Mouse (Mus musculus) gastrocnemius, adult 18-20 months (tissue): ENCODE results near the gene Slc15a3. TPM values are rescaled to one million over a fixed set of nuclear protein-coding genes. Genes with fewer than 3 reads are reported as not detected.
A peak's percentile ranks its signal among the peaks of the same experiment; 100 is the strongest.

Source experiments
- DNase-seq: peaks from one replicate; pipeline ENCODE4 v3.0.0; 2021; ENCODE audit warnings: low spot score
- total RNA-seq, 2 experiments: library from RNA; stranded (reverse); gene quantifications; 2 replicates each; pipeline ENCODE4 v1.2.3; 2021

The Slc15a3 gene
- total RNA-seq, 2 experiments from 2014 or later, result 0.23 to 0.55 TPM

DNA sequence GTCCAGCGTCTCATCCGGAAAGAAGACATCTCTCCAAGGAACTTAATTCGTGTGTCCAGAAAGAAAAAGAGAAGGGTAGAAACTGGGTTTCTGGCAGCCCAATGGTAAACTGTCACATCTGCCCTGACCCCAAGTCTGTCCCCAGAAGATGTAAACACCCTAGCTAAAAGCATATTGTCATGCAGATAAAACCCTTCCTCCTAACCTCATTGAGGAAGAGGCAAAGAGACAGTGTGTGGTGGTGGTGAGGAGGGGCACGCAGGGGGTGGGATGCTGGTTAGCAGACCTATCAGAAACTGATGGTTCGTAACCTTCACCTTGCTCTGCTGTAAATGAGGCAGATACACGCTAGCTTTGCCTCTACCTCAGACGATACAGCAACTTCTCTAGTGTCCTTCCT lies 18.2 kb upstream of the Slc15a3 start:
- no peak for DNase-seq

DNA sequence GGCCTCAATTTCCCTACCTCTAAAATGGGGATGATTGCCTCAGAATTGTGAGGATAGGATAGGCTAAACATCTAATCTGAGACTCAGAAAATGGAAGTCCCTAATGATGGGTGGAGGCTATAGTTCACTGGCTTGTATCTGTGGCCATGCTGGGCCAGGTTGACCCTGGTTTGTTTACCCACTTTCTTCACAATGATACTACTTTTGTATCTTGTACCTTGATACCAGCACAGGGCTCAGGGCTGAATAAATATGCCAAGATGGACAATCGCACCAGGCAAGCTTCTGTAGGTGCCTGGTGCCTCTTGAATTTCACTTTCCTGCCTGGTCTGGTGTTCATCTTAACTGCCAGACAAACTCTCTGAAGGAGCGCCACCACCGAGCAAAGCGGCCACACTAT lies 17.0 kb upstream of the Slc15a3 start:
- no peak for DNase-seq

DNA sequence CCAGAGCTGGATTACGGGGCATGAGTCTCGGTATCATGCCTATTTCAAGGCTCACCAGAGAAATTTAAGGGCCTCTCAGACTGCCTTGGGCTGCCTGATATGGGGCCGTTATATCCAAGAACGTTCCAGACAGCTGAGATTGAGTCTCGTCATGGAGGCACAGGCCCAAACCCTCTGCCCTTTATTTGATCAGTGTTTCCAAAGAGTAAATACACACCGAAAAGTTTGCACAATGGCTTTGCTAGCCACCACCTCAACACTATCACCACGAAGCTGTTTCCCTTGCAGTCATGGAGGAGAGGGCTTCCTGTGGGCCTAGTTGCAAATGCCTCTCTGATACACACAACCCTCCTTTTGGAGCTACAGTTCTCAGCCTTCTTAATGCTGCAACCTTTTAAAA lies 15.5 kb upstream of the Slc15a3 start:
- DNase-seq, result no peak

DNA sequence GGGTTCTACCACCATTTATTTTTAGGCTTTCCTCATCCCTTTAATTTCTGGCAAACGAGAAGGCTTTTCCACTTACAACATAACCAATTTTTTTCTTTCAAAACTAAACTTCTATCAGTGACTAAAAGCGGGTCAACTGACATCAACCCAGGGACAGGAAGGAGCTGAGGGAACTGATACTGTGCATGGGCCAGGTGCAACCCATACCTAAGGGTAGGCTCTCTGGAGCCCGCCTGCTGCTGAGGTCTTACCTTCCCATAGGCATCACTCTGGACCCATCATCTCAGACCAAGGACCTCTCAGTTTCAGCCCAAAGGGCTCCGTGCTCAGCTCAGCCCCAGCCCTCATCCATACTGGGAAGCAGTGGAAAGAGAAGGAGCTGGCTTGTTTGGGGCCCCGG lies 11.2 kb upstream of the Slc15a3 start:
- DNase-seq, result no peak

DNA sequence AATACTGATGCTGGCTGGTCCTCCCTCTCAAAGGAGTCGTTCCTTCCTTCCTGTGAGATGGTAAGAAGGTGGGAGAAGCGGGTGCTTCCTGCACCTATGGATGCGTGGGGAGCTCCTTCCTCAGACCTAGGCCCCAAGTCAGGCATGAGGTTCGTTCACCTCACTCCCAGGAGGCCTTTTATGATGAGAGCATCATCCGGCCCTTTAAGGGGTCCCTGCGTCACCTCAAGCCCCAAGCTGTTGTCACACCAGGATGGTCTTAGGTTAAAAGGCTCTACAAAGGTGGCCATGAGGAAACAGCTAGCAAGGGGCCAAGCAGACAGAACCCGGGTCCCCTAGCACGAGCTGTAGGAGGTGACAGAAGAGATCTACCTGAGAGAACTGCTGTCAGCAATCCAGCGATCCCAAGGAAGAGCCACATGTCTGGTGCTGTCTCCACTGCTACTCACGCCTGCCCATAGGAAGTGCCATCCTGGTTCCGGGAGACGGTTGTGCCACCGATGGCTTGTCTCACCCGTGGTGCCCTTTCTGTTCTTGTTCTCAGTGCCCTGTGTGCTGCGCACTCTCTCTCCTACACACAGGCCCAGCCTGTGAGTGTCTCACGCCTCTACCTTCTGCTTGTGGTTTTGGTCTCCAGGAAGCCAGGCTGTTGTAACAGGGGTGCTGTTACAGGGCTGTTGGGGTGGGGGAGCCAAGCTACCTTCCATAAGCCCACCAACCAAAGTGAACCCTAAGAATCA lies 9.9 kb upstream of the Slc15a3 start, which contains the start of gene Cd6:
Gene Cd6 (minus strand): TSS at position 623 of the 740 bp plus-strand sequence.
- no peak for DNase-seq

DNA sequence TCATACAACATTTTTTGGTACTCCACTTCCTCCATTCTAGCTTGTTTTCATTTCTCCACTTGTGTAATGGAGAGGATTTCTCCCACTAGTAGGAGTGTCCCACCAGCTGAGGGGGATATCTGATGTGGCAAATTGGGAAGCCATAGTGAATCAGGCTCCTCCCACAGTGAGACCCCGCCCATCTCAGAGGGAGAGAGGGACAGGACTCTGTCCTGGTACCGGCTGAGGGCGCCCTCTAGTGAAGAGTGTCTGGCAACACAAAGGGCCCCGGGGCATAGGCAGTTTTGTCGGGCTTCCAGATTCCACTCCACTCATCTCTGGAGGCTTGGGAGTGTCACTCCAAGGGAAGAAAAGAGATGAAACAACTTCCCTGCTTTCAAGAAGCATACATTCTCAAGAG lies 8.1 kb upstream of the Slc15a3 start:
- DNase-seq, result peak; percentile 73

DNA sequence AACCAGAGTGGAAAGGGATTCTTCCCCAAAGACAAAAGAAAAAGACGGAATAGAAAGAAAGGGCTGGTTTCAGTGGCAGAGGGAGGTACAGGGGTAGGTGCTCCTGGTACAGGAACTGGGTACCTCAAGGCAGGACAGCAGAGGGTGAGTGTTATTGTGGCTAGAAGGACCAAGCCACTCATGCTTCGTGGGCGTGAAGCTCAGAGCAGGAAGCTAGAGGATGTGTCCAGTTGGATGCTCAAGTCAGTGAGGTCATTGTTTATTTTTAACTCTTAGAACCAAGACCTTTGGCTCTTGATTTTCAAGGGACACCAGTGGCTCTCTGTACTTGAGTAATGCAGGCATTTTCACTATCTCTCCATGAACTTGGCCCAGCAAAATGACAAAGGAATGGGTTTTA lies 7.5 kb upstream of the Slc15a3 start:
- no peak for DNase-seq

DNA sequence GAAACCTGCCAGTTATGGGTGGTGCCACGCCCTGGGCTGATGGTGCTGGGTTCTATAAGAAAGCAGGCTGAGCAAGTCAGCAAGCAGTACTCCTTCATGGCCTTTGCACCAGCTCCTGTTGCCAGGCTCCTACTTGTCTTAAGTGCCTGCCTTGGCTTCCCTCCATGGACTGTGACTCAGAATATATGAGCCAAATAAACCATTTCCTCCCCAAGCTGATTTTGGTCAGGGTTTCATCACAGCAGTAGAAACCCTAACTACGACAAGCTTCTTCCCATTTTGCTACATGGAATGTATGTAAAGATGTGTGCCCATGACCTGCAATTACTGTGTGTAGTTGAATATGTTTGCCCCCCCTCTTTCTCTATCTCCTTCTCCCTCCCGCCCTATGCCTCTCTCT lies 5.9 kb upstream of the Slc15a3 start:
- DNase-seq, result no peak

DNA sequence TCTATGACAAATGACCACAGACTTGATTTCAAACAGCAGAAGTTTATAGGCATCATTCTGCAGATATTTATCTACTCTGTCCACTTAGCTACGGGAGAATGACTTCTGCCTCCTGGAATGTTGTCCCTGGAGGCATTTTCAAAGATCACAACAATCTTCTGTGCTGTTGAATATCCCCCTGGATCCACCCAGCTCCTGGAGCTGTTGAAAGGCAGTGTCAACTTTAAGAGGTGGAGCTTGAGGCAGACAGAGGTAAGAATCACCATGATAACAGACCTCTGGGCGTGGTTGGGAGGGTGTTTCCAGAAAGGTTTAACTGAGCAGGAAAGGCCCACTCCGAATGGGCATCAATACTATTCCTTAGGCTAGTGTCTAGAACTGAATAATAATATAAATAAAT lies 3.9 kb upstream of the Slc15a3 start:
- DNase-seq, result no peak

DNA sequence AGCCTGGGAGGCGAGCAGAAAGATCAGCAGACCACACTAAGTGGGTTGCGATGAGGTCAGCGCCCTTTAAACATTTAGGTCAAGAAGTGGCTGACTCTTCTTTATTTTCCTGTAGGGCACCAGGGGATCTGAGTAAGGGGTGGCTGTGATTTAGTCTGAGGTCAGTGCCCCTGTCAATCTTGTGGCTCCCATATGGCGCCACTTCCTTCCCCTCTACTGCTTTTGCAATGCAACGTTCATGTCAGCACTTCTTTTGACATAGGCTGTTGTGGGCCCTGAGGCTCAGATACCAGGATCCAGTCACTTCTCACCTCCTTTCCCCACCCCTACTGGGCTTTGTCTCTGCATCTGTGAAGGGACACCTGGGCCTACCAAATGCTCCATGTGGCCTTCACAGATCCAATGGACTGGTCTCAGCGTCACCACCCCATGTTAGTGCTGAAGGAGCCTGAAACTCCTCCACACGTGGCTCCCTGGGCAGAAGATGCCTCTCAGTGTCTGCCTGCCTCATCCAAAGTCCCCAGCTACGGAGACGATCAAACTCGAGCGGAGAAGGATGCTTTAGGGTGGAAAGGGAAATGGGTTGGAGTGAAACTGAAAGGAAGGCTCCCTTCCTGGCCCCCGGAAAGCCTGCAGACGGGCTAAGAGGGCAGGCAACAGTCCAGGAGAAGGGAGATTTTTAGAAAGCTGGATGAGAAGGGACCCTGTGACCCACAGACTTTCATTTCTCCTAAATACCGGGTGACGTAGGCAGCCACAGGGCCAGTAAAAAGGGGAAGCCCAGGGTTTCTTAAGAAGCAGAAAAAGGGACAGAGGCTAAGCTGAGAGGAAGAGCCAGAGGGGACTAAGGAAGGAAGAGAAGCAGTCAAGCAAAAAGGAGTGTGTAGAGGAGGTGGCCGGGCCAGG lies 2.4 kb downstream of the Slc15a3 start:
- peak; percentile 29 for DNase-seq

DNA sequence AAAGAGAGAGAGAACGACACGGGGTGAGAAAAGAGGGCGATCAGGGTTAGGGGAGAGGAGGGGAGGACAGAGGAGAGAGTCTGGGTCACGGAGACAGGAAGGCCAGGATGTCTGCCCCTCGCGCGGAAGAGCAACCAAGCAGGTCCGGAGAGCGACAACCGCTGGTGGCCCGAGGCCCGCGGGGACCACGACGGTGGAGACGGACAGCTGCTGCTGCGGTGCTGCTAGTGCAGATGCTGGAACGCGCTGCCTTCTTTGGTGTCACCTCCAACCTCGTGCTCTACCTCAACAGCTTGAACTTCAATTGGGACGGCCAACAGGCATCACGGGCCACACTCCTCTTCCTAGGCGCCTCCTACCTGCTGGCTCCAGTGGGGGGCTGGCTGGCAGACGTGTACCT lies 3.4 kb downstream of the Slc15a3 start:
- DNase-seq, result no peak

DNA sequence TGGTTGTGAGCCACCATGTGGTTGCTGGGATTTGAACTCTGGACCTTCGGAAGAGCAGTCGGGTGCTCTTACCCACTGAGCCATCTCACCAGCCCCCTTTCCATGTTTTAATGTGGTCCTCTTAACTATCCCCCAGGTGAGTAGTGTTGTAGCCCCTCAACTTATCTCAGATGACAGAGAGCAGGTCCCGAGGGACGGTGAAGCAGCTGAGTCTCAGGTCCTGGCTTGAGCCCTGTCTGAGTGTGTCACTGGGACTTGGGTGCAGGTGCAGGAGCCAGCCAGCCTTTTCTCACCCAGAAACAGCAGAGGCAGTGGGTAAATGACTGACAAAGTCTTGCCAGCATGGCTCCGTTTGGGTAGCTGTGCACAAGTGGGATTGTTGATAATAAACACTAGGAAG lies 4.7 kb downstream of the Slc15a3 start:
- DNase-seq, result no peak

DNA sequence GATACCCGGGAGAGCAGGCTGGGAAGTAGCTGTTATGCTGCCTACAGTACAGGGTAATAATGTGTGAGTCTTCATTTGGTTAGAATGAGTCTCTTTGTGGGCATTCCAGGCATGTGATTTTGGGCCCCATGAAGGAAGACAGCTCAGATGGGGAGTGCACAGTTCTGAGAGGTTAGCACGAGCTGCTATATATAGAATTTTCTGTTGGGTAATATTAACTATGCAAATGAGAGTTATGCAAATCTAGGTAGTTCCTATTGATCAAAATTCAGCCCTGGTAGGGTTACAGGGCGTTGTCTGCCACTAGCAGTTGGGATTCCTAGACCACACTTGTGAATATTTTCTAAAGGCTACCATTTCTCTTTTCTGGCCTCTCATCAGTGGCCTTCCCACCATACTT lies 5.9 kb downstream of the Slc15a3 start:
- no peak for DNase-seq

DNA sequence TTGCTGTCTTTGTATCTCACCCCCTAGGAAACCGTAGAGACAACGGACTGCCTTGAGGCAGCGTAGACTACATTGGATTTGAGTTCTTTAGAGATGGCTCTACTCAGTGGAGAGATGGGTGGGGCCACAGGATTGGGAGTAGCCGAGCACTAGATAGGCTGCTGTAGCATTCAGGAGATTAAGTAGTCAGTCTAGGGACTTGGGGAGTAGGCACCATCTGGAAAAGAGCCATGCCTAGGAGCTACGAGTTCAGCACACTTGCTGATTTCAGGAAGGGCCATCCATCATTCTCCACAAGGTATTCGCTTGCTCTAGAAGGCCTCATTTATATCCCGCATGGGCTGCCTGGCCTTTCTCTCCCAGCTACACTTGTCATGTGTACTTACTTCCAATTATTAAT lies 6.6 kb downstream of the Slc15a3 start:
- DNase-seq, result no peak

DNA sequence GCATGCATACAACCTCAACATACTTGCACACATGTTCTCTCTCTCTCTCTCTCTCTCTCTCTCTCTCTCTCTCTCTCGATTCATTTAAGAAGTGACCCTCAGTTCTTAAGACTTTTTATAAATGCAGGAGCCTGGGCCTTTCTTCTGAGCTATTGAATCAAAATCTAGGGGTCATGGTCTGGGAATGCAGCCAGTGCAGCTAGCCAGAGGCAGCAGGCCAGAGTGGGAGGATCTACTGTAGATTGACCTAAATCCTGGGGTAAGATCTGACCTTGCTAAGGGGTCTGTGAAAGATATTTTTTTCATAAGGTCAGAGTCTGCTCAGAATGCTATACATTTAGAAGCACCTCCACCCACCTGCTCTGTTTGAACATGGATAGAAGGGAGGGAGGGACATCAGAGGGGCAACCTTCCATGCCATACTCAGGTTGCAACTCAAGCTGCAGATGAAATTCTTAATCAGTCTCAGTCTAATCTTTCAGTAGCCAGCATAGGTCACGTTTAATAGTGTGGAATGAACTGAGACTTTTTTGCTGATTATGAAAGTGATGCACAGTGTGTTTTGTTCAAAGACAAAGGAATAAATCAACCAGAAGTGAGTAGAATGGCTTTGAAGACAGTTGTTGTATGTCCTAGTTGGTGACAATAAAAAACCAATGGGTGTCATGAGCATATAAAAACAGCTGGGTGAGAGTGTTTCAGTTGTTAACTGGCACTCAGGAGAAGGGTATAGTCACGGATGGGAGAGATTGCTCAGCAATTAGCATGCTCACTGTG lies 8.0 kb downstream of the Slc15a3 start:
- DNase-seq, result no peak

DNA sequence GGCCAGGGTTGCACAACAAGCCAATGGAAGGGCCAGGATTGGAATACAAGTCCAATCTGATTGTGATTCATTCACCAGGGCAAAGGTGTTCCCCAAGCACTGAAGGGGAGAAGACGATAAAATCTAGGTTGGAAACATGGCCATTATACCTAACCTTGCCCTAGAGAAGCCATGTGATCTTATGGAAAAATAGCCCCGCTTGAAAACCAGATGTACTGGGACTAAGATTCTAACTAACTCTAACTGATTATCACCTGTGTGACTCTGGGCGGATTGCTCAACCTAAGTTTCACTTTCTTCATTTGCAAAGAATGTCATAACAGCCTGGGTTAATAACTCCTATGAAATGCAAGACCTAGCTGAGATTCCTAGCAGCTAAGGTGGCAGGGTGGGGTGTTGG lies 15.9 kb downstream of the Slc15a3 start:
- no peak for DNase-seq

DNA sequence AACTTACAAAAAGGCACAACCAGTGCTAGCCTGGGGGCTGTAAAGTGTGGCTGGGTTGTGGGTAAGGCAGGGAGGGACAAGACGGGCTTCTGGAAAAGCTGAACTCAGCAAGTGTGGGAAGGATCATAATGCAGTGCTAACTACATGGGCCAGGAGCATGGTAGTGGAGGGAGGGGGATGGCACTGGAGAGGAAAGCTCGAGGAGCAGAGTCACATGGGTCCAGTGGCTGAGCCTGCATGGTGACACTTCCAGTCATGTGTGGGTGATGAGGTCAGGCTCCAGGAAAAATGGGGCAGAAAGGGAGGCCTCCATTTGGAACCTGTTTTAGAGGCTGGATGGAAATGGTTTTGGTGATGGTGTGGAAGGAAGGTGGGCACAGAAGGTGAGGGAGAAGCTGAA lies 17.0 kb downstream of the Slc15a3 start:
- DNase-seq, result no peak

DNA sequence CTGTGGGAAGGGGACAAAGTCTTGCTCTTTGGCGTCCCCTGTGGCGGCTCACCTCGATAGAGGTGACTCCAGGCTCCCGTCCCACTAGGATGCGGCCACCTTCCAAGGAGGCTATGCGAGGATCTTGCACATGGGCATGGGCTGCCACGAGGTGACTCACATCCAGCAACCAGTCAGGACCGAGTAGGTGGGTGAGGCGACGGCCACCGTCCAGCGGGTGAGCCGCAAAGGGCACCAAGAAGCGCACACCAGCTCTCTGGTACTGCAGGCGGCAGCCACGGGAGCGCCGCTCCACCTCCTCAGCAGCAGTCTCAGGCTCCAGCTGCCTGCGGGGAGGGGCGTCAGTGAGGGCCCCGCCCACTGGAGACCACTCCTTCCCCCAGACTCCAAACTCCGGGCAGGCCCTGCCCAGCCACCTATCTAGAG lies 20.6 kb downstream of the Slc15a3 start:
- no peak for DNase-seq

DNA sequence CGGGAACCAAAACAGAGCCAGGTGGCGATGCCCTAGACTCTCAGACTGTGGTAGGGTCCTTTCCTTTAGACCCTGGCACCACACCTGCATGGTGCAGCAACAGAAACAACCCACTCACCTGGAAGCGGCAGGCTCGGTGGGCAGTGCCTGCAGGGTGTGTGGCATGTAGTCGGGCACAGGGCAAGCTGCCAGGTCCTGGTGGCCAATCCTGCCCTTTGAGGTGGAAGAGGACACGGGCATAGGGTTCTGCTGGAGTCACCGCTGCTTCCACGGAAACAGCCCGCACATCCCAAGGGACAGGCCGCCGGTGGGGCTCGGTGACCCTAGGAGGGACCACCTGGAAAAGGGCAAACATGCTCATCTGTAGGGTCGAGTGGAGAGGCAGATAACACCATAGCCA lies 26.8 kb downstream of the Slc15a3 start:
- no peak for DNase-seq

DNA sequence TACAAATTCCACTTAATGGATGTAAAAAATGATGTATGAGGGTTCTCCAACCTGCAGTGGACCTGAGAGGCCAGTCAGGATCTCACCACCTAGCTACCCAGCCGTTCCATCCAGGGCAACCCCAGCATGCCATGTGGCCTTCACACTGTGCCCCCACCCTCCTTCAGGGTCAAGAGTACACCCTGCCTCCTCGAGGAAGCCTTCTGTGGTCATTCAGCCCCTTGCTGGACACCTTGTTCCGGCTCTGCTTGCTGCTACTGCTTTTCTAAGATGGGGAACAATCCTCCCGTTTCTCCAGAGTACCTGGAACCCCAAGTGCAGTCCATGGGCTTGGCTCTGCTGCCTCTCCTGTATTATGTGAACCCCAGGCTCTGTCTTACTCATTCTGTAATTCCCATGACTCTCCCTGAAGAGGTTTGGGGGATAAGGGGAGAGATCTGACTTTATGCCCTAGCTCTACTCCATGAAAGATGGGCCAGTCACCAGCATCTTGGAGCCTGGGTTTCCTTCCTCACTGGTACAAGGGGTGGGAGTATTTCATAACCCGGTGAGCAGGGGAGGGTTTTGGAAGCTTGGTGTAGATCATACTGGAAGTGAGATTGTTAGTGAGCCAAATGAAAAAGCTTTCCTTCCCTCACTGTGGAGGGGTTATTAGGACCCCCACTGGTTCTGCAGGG lies 28.6 kb downstream of the Slc15a3 start:
- no peak for DNase-seq

DNA sequence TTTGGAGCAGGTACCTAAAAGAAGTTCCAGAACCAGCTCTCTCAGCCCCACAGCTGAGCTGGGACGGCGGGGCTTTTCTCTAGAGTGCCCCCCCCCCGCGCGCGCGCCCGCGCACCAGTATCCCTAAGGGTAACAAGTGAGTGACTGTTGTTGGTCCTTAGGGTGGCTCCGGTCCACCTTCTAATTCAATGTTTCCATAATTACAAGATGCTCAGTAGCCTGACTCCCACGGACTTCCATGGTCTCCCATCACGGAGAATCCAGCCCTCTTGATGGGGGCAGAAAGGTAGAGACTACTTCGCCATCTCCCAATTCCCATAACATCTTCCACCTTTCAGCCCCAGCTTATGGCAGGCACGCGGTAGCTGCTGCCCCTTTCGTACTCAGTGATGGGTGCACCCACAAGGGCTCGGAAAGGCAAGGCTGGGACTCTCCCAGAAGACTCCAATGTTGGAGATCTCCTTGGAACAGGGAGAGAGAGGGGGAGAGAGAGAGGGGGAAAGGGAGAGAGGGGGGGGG lies 29.2 kb downstream of the Slc15a3 start:
- no peak for DNase-seq
